Mouse (Mus musculus): ENCODE results near the gene Fgfrl1. TPM values are rescaled to one million over a fixed set of nuclear protein-coding genes. Genes with fewer than 3 reads are reported as not detected.

The Fgfrl1 gene
- total RNA-seq, 1 experiment = 15.5 TPM

GRCm38 (mm10) chr5:108655381-108655780 lies 36.8 kb upstream of the Fgfrl1 start:
- Histone ChIP-seq H3K4me1 (ENCODE audit: control insufficient read depth in 2 of 2, insufficient read depth in 2 of 2, low read length in 2 of 2, poor library complexity in 1 of 2) (peaks cover 0 to 2% of the 10 kb centered on the region in 2 experiments; a peak in 1 of 4 replicates), H3K9me3 (ENCODE audit: control insufficient read depth, insufficient read depth, low read depth, low read length) (no peaks in the 10 kb centered on the region), H3K9ac (ENCODE audit: insufficient read depth, low read depth, low read length, poor library complexity, severe bottlenecking) (no peak overlapping the region), H3K27ac (ENCODE audit: insufficient read depth, low read depth, low read length, poor library complexity, severe bottlenecking) (no peak overlapping the region), H3K36me3 (ENCODE audit: control insufficient read depth, insufficient read depth, low read length, poor library complexity, severe bottlenecking) (peaks cover 45% of the 10 kb centered on the region), H3K4me3 (ENCODE audit: insufficient read depth in 1 of 2, low read depth in 1 of 2, low read length in 2 of 2, poor library complexity in 1 of 2, severe bottlenecking in 1 of 2) (no peak overlapping the region)
- in situ Hi-C loops (cut with MboI; ENCODE audit: low sequenced_read_pairs in 2 of 2, unreplicated experiment in 2 of 2) = no loop called here
- DNase-seq (ENCODE audit: low read depth, low spot score) = no peak
- no peak for TF ChIP-seq MAFK (IDR thresholded peaks at IDR 0.05; ENCODE audit: insufficient read depth, low read depth, low read length)
- no peak for TF ChIP-seq ZC3H11A (IDR thresholded peaks at IDR 0.05; ENCODE audit: borderline replicate concordance, low read depth, low read length)
- no peak for TF ChIP-seq CHD2 (IDR thresholded peaks at IDR 0.05; ENCODE audit: low read depth, low read length)
- TF ChIP-seq ZNF384 (IDR thresholded peaks at IDR 0.05; ENCODE audit: low read depth, low read length) = no peak
- TF ChIP-seq HCFC1 (IDR thresholded peaks at IDR 0.05; ENCODE audit: borderline replicate concordance, insufficient read depth, low read length) = no peak

GRCm38 (mm10) chr5:108655891-108656650 lies 36.1 kb upstream of the Fgfrl1 start:
- in situ Hi-C loops (cut with MboI; ENCODE audit: low sequenced_read_pairs in 2 of 2, unreplicated experiment in 2 of 2) = no loop called here
- no peaks in the 10 kb centered on the region for H3K9me3 ChIP-seq (ENCODE audit: control insufficient read depth, insufficient read depth, low read depth, low read length)
- no peak for DNase-seq (ENCODE audit: low read depth, low spot score)
- TF ChIP-seq HCFC1 (IDR thresholded peaks at IDR 0.05; ENCODE audit: borderline replicate concordance, insufficient read depth, low read length) (no peak), ZNF384 (IDR thresholded peaks at IDR 0.05; ENCODE audit: low read depth, low read length) (no peak), MAFK (IDR thresholded peaks at IDR 0.05; ENCODE audit: insufficient read depth, low read depth, low read length) (no peak), ZC3H11A (IDR thresholded peaks at IDR 0.05; ENCODE audit: borderline replicate concordance, low read depth, low read length) (no peak), CHD2 (IDR thresholded peaks at IDR 0.05; ENCODE audit: low read depth, low read length) (no peak)
- no peak overlapping the region for H3K27ac ChIP-seq (ENCODE audit: insufficient read depth, low read depth, low read length, poor library complexity, severe bottlenecking)
- H3K4me3 ChIP-seq (ENCODE audit: insufficient read depth in 1 of 2, low read depth in 1 of 2, low read length in 2 of 2, poor library complexity in 1 of 2, severe bottlenecking in 1 of 2) = no peak overlapping the region
- H3K4me1 ChIP-seq (ENCODE audit: control insufficient read depth in 2 of 2, insufficient read depth in 2 of 2, low read length in 2 of 2, poor library complexity in 1 of 2) = peaks cover 0 to 4% of the 10 kb centered on the region in 2 experiments; a peak in 1 of 4 replicates
- peaks cover 44% of the 10 kb centered on the region for H3K36me3 ChIP-seq (ENCODE audit: control insufficient read depth, insufficient read depth, low read length, poor library complexity, severe bottlenecking)
- no peak overlapping the region for H3K9ac ChIP-seq (ENCODE audit: insufficient read depth, low read depth, low read length, poor library complexity, severe bottlenecking)

DNA sequence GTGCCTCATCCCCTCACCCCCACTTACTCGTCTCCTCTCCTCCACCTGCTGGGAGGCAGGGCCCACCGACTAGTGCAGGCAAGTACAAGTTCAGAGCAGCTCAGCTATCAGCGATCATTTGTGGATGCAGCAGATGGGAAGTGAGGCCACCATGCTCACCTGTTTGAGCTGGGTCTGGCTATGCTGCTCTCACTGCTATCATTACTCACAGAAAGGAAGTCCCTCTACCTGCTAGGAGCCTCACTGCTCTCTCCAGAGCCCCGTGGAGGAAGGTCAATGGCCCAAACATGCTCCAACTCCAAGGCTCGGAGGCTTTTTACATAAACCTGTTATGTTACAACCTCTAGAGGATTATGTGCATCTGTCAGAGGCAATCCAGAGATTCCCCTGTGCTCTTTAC lies 34.8 kb upstream of the Fgfrl1 start:
- Histone ChIP-seq H3K27ac (ENCODE audit: insufficient read depth, low read depth, low read length, poor library complexity, severe bottlenecking) (no peak overlapping the region), H3K9me3 (ENCODE audit: control insufficient read depth, insufficient read depth, low read depth, low read length) (no peaks in the 10 kb centered on the region), H3K36me3 (ENCODE audit: control insufficient read depth, insufficient read depth, low read length, poor library complexity, severe bottlenecking) (peaks cover 41% of the 10 kb centered on the region), H3K9ac (ENCODE audit: insufficient read depth, low read depth, low read length, poor library complexity, severe bottlenecking) (no peak overlapping the region), H3K4me1 (ENCODE audit: control insufficient read depth in 2 of 2, insufficient read depth in 2 of 2, low read length in 2 of 2, poor library complexity in 1 of 2) (peaks cover 0 to 5% of the 10 kb centered on the region in 2 experiments; a peak in 1 of 4 replicates), H3K4me3 (ENCODE audit: insufficient read depth in 1 of 2, low read depth in 1 of 2, low read length in 2 of 2, poor library complexity in 1 of 2, severe bottlenecking in 1 of 2) (no peak overlapping the region)
- in situ Hi-C loops (cut with MboI; ENCODE audit: low sequenced_read_pairs in 2 of 2, unreplicated experiment in 2 of 2) = no loop called here
- DNase-seq (ENCODE audit: low read depth, low spot score) = no peak
- no peak for TF ChIP-seq MAFK (IDR thresholded peaks at IDR 0.05; ENCODE audit: insufficient read depth, low read depth, low read length)
- TF ChIP-seq ZNF384 (IDR thresholded peaks at IDR 0.05; ENCODE audit: low read depth, low read length) = no peak
- TF ChIP-seq CHD2 (IDR thresholded peaks at IDR 0.05; ENCODE audit: low read depth, low read length) = no peak
- TF ChIP-seq ZC3H11A (IDR thresholded peaks at IDR 0.05; ENCODE audit: borderline replicate concordance, low read depth, low read length) = no peak
- TF ChIP-seq HCFC1 (IDR thresholded peaks at IDR 0.05; ENCODE audit: borderline replicate concordance, insufficient read depth, low read length) = no peak

DNA sequence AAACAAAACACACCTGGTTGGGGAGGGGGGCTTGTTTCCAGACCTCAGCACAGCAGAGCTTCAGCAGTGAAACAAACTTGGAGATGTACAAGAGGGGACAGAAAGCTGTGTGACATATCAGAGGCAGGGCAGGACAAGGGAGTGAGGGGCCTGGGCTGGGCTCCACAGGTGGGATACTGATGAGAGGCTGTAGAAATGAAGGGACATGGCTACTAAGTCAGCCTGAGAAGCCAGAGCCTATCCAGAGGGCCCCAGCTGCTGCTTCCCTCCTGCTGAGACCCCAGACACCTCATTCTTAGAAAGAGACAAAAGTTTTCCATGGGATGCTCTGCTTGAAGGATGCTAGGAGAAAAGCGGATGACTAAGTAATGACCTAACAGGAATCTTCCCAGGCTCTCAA lies 33.6 kb upstream of the Fgfrl1 start:
- Histone ChIP-seq H3K27ac (ENCODE audit: insufficient read depth, low read depth, low read length, poor library complexity, severe bottlenecking) (no peak overlapping the region), H3K36me3 (ENCODE audit: control insufficient read depth, insufficient read depth, low read length, poor library complexity, severe bottlenecking) (peaks cover 34% of the 10 kb centered on the region), H3K9me3 (ENCODE audit: control insufficient read depth, insufficient read depth, low read depth, low read length) (no peaks in the 10 kb centered on the region), H3K4me1 (ENCODE audit: control insufficient read depth in 2 of 2, insufficient read depth in 2 of 2, low read length in 2 of 2, poor library complexity in 1 of 2) (peaks cover 0 to 5% of the 10 kb centered on the region in 2 experiments; a peak in 1 of 4 replicates), H3K9ac (ENCODE audit: insufficient read depth, low read depth, low read length, poor library complexity, severe bottlenecking) (0 out of 2 replicates have a peak overlapping the region, but pooled peaks have one; percentile 6), H3K4me3 (ENCODE audit: insufficient read depth in 1 of 2, low read depth in 1 of 2, low read length in 2 of 2, poor library complexity in 1 of 2, severe bottlenecking in 1 of 2) (no peak overlapping the region)
- no peak for TF ChIP-seq MAFK (IDR thresholded peaks at IDR 0.05; ENCODE audit: insufficient read depth, low read depth, low read length)
- no peak for TF ChIP-seq HCFC1 (IDR thresholded peaks at IDR 0.05; ENCODE audit: borderline replicate concordance, insufficient read depth, low read length)
- TF ChIP-seq ZNF384 (IDR thresholded peaks at IDR 0.05; ENCODE audit: low read depth, low read length) = no peak
- TF ChIP-seq ZC3H11A (IDR thresholded peaks at IDR 0.05; ENCODE audit: borderline replicate concordance, low read depth, low read length) = no peak
- no peak for TF ChIP-seq CHD2 (IDR thresholded peaks at IDR 0.05; ENCODE audit: low read depth, low read length)
- in situ Hi-C loops (cut with MboI; ENCODE audit: low sequenced_read_pairs in 2 of 2, unreplicated experiment in 2 of 2) = no loop called here
- DNase-seq (ENCODE audit: low read depth, low spot score) = no peak

All from ES-E14 (cell line).